Mouse (Mus musculus): ENCODE data around the gene Gm12695. TPM values are rescaled to one million over a fixed set of nuclear protein-coding genes. Genes with fewer than 3 reads are reported as not detected.

Gene Gm12695
- total and polyA plus RNA-seq, 2 experiments = not detected

DNA sequence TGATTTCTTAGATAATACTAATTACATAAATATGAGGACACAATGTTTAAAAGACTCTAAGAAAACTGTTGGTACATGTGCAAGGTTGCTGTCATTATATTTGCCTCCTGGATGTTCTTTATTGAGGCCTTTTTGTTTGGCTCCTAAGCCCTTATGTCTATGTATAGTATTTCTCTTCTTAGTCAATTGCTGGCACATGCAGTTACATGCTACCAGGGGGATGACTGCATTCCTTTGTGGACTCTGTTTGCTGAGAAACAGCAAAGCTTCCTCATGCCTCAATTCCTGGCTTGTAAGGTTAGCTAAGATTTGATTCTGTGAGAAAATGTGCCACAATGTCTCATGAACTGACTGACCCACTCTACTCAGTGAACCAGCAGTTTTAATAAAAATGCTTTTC is 6.3 kb upstream of the Gm12695 start:
- DNase-seq (ENCODE audit: extremely low read depth, low read depth, low spot score) = no peak
- H3K79me2 ChIP-seq (ENCODE audit: control insufficient read depth, insufficient read depth, low read length) = no peaks in the 10 kb centered on the region
- H3K36me3 ChIP-seq (ENCODE audit: control insufficient read depth, insufficient read depth, low read length) = no peaks in the 10 kb centered on the region
- H3K4me1 ChIP-seq (ENCODE audit: control insufficient read depth, insufficient read depth, low read length) = no peaks in the 10 kb centered on the region
- H3K9ac ChIP-seq (ENCODE audit: low read depth, low read length) = no peak overlapping the region
- TF ChIP-seq POLR2A (IDR thresholded peaks at IDR 0.05; ENCODE audit: extremely low read depth, insufficient read depth, low read length) = no peak
- no peak for TF ChIP-seq CTCF (IDR thresholded peaks at IDR 0.05; ENCODE audit: low read depth, low read length)
- H3K27me3 ChIP-seq (ENCODE audit: control insufficient read depth, insufficient read depth, low read length) = no peaks in the 10 kb centered on the region
- H3K27ac ChIP-seq (replicated peaks; ENCODE audit: insufficient read depth, low read depth, low read length) = no peak overlapping the region
- H3K4me3 ChIP-seq (ENCODE audit: insufficient read depth, low read depth, low read length) = no peak overlapping the region

DNA sequence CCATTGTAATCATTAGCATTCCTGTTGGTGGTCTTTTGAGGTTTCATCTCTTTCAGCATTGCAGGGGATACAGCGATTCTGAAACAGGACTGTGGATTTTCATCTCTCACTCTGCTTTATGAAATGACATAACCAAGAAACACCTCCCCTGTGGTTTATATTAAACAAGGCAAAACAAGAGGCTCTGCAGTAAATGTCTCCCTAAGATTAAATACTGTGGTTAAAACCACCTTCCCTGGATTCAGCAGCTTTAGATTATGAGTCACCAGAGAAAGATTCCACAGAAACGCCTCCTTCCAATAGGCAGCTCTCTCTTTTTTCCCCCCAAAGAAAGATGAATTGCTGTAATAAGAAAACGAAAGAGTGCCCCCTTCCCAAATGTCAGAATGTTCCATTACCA is 4.9 kb upstream of the Gm12695 start:
- DNase-seq (ENCODE audit: extremely low read depth, low read depth, low spot score) = no peak
- Histone ChIP-seq H3K27me3 (ENCODE audit: control insufficient read depth, insufficient read depth, low read length) (no peaks in the 10 kb centered on the region; the same call in 1 of the 2 replicates), H3K4me1 (ENCODE audit: control insufficient read depth, insufficient read depth, low read length) (no peaks in the 10 kb centered on the region), H3K79me2 (ENCODE audit: control insufficient read depth, insufficient read depth, low read length) (no peaks in the 10 kb centered on the region), H3K36me3 (ENCODE audit: control insufficient read depth, insufficient read depth, low read length) (no peaks in the 10 kb centered on the region), H3K9ac (ENCODE audit: low read depth, low read length) (no peak overlapping the region), H3K4me3 (ENCODE audit: insufficient read depth, low read depth, low read length) (no peak overlapping the region), H3K27ac (replicated peaks; ENCODE audit: insufficient read depth, low read depth, low read length) (no peak overlapping the region)
- TF ChIP-seq POLR2A (IDR thresholded peaks at IDR 0.05; ENCODE audit: extremely low read depth, insufficient read depth, low read length) = no peak
- TF ChIP-seq CTCF (IDR thresholded peaks at IDR 0.05; ENCODE audit: low read depth, low read length) = no peak
- 52% methylated on average over 3 of the region's 3 CpGs for WGBS

DNA sequence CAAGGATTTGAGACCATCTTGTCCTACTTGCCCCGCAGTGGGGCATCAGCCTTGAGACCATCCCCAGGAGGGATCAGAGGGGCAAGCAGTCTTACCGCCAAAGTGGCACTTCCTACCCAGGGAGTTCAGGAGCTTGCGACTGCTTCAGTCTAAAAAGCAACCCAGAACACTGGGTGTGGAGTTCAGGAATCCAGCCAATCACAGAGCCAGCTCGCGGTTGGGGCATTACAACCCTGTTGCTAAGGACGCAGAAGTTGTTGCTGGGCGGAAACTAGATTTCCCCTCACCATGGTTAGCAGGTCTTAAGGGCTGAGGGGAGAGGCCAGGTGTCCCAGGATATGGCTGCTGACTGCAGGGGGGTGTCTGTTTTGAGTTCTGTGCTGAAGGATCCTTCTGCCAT is 1.6 kb upstream of the Gm12695 start:
- H3K27ac ChIP-seq (replicated peaks; ENCODE audit: insufficient read depth, low read depth, low read length) = no peak overlapping the region
- no peaks in the 10 kb centered on the region for H3K4me1 ChIP-seq (ENCODE audit: control insufficient read depth, insufficient read depth, low read length)
- H3K9ac ChIP-seq (ENCODE audit: low read depth, low read length) = no peak overlapping the region
- no peak for DNase-seq (ENCODE audit: extremely low read depth, low read depth, low spot score)
- no peaks in the 10 kb centered on the region for H3K36me3 ChIP-seq (ENCODE audit: control insufficient read depth, insufficient read depth, low read length)
- 20% methylated on average over 7 of the region's 7 CpGs for WGBS
- H3K27me3 ChIP-seq (ENCODE audit: control insufficient read depth, insufficient read depth, low read length) = no peaks in the 10 kb centered on the region; the same call in 1 of the 2 replicates
- H3K79me2 ChIP-seq (ENCODE audit: control insufficient read depth, insufficient read depth, low read length) = no peaks in the 10 kb centered on the region
- no peak for TF ChIP-seq POLR2A (IDR thresholded peaks at IDR 0.05; ENCODE audit: extremely low read depth, insufficient read depth, low read length)
- no peak for TF ChIP-seq CTCF (IDR thresholded peaks at IDR 0.05; ENCODE audit: low read depth, low read length)
- H3K4me3 ChIP-seq (ENCODE audit: insufficient read depth, low read depth, low read length) = no peak overlapping the region

DNA sequence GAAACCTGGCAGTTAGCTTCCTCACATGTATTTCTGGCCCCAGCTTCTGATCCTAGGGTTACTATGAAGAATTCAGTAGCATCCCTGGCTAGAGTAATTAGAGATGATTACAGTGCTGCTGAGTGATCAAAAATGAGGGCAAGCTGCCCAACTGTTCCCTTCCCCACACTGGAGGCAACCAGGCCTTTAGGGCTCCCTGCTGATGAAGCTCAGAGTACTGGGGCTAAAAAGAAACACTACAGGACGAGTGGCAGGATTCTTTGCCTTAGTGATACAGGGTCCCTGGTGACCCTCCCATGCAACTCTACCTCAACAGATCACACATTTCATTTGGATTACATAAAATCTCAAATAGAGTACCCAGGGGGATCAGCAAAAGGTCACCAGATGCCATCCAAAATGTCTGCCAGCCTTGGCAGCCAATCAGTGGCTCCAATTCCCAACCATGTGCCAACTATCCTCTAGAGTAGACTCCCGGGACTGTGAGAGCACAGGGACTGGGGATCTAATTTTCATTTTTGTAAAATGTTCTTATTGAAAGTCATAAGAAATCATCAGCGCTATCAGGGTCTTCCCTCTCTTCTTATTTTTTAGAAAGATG is 11.9 kb downstream of the Gm12695 start:
- no peaks in the 10 kb centered on the region for H3K4me1 ChIP-seq (ENCODE audit: control insufficient read depth, insufficient read depth, low read length)
- H3K4me3 ChIP-seq (ENCODE audit: insufficient read depth, low read depth, low read length) = no peak overlapping the region
- no peak for DNase-seq (ENCODE audit: extremely low read depth, low read depth, low spot score)
- TF ChIP-seq CTCF (IDR thresholded peaks at IDR 0.05; ENCODE audit: low read depth, low read length) (no peak), POLR2A (IDR thresholded peaks at IDR 0.05; ENCODE audit: extremely low read depth, insufficient read depth, low read length) (no peak)
- WGBS = 82% methylated on average over 3 of the region's 3 CpGs
- no peak overlapping the region for H3K9ac ChIP-seq (ENCODE audit: low read depth, low read length)
- no peak overlapping the region for H3K27ac ChIP-seq (replicated peaks; ENCODE audit: insufficient read depth, low read depth, low read length)
- H3K36me3 ChIP-seq (ENCODE audit: control insufficient read depth, insufficient read depth, low read length) = no peaks in the 10 kb centered on the region
- no peaks in the 10 kb centered on the region for H3K27me3 ChIP-seq (ENCODE audit: control insufficient read depth, insufficient read depth, low read length)
- H3K79me2 ChIP-seq (ENCODE audit: control insufficient read depth, insufficient read depth, low read length) = no peaks in the 10 kb centered on the region

DNA sequence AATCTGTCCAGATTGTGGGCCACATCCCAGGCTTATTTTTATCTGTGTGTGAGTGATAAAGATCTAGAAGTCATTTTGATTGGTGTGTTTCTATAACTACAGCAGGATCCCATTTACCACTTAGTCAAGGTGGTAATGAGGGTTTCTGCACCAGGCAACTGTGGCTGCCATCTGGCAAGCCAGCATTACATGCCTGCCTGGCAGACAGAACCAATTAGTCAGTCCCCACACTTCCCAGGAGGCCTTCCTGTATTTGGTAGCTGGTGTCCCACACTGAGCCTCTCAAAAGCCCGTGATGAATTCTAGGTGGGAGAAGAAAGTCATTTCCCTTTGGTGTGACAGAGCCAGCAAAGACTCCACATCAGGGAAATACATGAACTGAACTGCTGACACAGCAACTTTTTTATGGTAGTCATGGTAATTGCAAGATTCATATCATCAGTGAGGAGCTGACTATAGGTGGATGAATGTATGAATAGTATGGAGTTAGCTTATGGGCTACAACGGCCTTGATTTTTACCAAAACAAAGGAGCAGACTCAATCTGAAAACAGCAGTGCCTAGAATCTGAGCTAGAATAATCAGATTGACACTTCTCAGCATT is 18.5 kb downstream of the Gm12695 start:
- TF ChIP-seq POLR2A (IDR thresholded peaks at IDR 0.05; ENCODE audit: extremely low read depth, insufficient read depth, low read length) (no peak), CTCF (IDR thresholded peaks at IDR 0.05; ENCODE audit: low read depth, low read length) (no peak)
- Histone ChIP-seq H3K27ac (replicated peaks; ENCODE audit: insufficient read depth, low read depth, low read length) (no peak overlapping the region), H3K27me3 (ENCODE audit: control insufficient read depth, insufficient read depth, low read length) (no peaks in the 10 kb centered on the region), H3K79me2 (ENCODE audit: control insufficient read depth, insufficient read depth, low read length) (no peaks in the 10 kb centered on the region), H3K36me3 (ENCODE audit: control insufficient read depth, insufficient read depth, low read length) (no peaks in the 10 kb centered on the region), H3K9ac (ENCODE audit: low read depth, low read length) (no peak overlapping the region), H3K4me1 (ENCODE audit: control insufficient read depth, insufficient read depth, low read length) (no peaks in the 10 kb centered on the region), H3K4me3 (ENCODE audit: insufficient read depth, low read depth, low read length) (no peak overlapping the region)
- DNase-seq (ENCODE audit: extremely low read depth, low read depth, low spot score) = no peak
- 52% methylated on average over 2 of the region's 2 CpGs for WGBS

DNA sequence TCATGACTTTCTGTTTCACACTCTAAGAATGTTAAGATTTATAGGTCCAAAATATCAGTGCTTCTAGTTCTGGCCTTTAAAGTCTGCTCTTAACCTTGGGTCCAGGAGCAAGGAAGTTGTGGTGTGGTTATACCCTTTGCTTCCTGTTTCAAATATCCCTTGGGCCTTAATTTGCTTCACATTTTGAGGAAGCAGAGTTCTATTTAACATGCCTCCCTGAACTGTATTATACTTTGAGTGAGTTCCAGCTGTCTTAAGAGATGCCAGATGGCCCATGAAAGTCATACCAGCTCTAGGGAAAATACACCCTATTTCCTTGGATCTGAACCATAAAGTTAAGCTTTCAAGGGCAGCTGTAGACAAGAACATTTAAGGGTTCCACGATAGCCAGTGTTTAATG is 33.0 kb downstream of the Gm12695 start:
- Histone ChIP-seq H3K9ac (ENCODE audit: low read depth, low read length) (no peak overlapping the region), H3K79me2 (ENCODE audit: control insufficient read depth, insufficient read depth, low read length) (no peaks in the 10 kb centered on the region), H3K4me1 (ENCODE audit: control insufficient read depth, insufficient read depth, low read length) (no peaks in the 10 kb centered on the region), H3K27ac (replicated peaks; ENCODE audit: insufficient read depth, low read depth, low read length) (no peak overlapping the region), H3K36me3 (ENCODE audit: control insufficient read depth, insufficient read depth, low read length) (no peaks in the 10 kb centered on the region), H3K27me3 (ENCODE audit: control insufficient read depth, insufficient read depth, low read length) (no peaks in the 10 kb centered on the region), H3K4me3 (ENCODE audit: insufficient read depth, low read depth, low read length) (no peak overlapping the region)
- no peak for TF ChIP-seq POLR2A (IDR thresholded peaks at IDR 0.05; ENCODE audit: extremely low read depth, insufficient read depth, low read length)
- no peak for TF ChIP-seq CTCF (IDR thresholded peaks at IDR 0.05; ENCODE audit: low read depth, low read length)
- WGBS = 80% methylated on average over 1 of the region's 1 CpGs
- DNase-seq (ENCODE audit: extremely low read depth, low read depth, low spot score) = no peak
